Mouse (Mus musculus): ENCODE measurements around the gene Nrp1. TPM values are rescaled to one million over a fixed set of nuclear protein-coding genes. Genes with fewer than 3 reads are reported as not detected.
A peak's percentile ranks its signal among the peaks of the same experiment; 100 is the strongest.

The Nrp1 gene
- polyA plus RNA-seq, 1 experiment from 2014 or later = 39.4 TPM

- no peak overlapping the region for H3K27ac ChIP-seq (replicated peaks)
- H3K36me3 ChIP-seq (replicated peaks) = peaks cover 9% of the 10 kb centered on the region
- DNase-seq (ENCODE audit: low spot score) = no peak
- 79% methylated on average over 8 of the region's 8 CpGs for WGBS
- no peak overlapping the region for H3K4me3 ChIP-seq
- H3K4me1 ChIP-seq = peaks cover 22% of the 10 kb centered on the region
- H3K9me3 ChIP-seq = no peaks in the 10 kb centered on the region
- no peaks in the 10 kb centered on the region for H3K27me3 ChIP-seq (replicated peaks; ENCODE audit: low read depth, poor library complexity, severe bottlenecking)
Observed at GRCm38 (mm10) chr8:128480896-128481665, 122.7 kb downstream of the Nrp1 start.

GRCm38 (mm10) chr8:128483344-128483743 lies 124.9 kb downstream of the Nrp1 start:
- WGBS = 39% methylated on average over 3 of the region's 3 CpGs
- H3K36me3 ChIP-seq (replicated peaks) = peaks cover 4% of the 10 kb centered on the region; the same call in 1 of the 2 replicates
- DNase-seq (ENCODE audit: low spot score) = no peak
- H3K9me3 ChIP-seq = no peaks in the 10 kb centered on the region
- H3K4me1 ChIP-seq = peaks cover 27% of the 10 kb centered on the region
- 0 out of 2 replicates have a peak overlapping the region, but pooled peaks have one; percentile 19 for H3K27ac ChIP-seq (replicated peaks)
- no peak overlapping the region for H3K4me3 ChIP-seq
- H3K27me3 ChIP-seq (replicated peaks; ENCODE audit: low read depth, poor library complexity, severe bottlenecking) = no peaks in the 10 kb centered on the region

- Histone ChIP-seq H3K36me3 (replicated peaks) (peaks cover 4% of the 10 kb centered on the region; the same call in 1 of the 2 replicates), H3K9me3 (no peaks in the 10 kb centered on the region), H3K4me1 (peaks cover 40% of the 10 kb centered on the region), H3K27me3 (replicated peaks; ENCODE audit: low read depth, poor library complexity, severe bottlenecking) (0 out of 2 replicates have a peak, but pooled peaks cover 7% of the 10 kb centered on the region), H3K27ac (replicated peaks) (no peak overlapping the region), H3K4me3 (no peak overlapping the region)
- WGBS = 86% methylated on average over 1 of the region's 1 CpGs
- no peak for DNase-seq (ENCODE audit: low spot score)
Observed at GRCm38 (mm10) chr8:128484720-128485124, 126.3 kb downstream of the Nrp1 start.

- no peak overlapping the region for H3K4me3 ChIP-seq
- 0 out of 2 replicates have a peak, but pooled peaks cover 9% of the 10 kb centered on the region for H3K27me3 ChIP-seq (replicated peaks; ENCODE audit: low read depth, poor library complexity, severe bottlenecking)
- no peak overlapping the region for H3K27ac ChIP-seq (replicated peaks)
- no peaks in the 10 kb centered on the region for H3K9me3 ChIP-seq
- WGBS = 82% methylated on average over 2 of the region's 2 CpGs
- peaks cover 51% of the 10 kb centered on the region for H3K4me1 ChIP-seq
- H3K36me3 ChIP-seq (replicated peaks) = no peaks in the 10 kb centered on the region
- DNase-seq (ENCODE audit: low spot score) = no peak
Observed at GRCm38 (mm10) chr8:128486043-128486442, 127.6 kb downstream of the Nrp1 start.

- Histone ChIP-seq H3K27me3 (replicated peaks; ENCODE audit: low read depth, poor library complexity, severe bottlenecking) (0 out of 2 replicates have a peak, but pooled peaks cover 9% of the 10 kb centered on the region), H3K27ac (replicated peaks) (no peak overlapping the region; the same call in 1 of the 2 replicates), H3K9me3 (no peaks in the 10 kb centered on the region), H3K36me3 (replicated peaks) (no peaks in the 10 kb centered on the region), H3K4me3 (no peak overlapping the region), H3K4me1 (peaks cover 41% of the 10 kb centered on the region)
- peak; percentile 30 for DNase-seq (ENCODE audit: low spot score)
- WGBS = 17% methylated on average over 10 of the region's 10 CpGs
Observed at GRCm38 (mm10) chr8:128487966-128488931, 129.8 kb downstream of the Nrp1 start.

GRCm38 (mm10) chr8:128489351-128489750 lies 130.9 kb downstream of the Nrp1 start:
- 94% methylated on average over 1 of the region's 1 CpGs for WGBS
- Histone ChIP-seq H3K27ac (replicated peaks) (no peak overlapping the region), H3K4me3 (no peak overlapping the region), H3K36me3 (replicated peaks) (peaks cover 6% of the 10 kb centered on the region; the same call in 1 of the 2 replicates), H3K4me1 (peaks cover 40% of the 10 kb centered on the region), H3K9me3 (no peaks in the 10 kb centered on the region), H3K27me3 (replicated peaks; ENCODE audit: low read depth, poor library complexity, severe bottlenecking) (peaks cover 13% of the 10 kb centered on the region)
- DNase-seq (ENCODE audit: low spot score) = no peak

- 49% methylated on average over 5 of the region's 5 CpGs for WGBS
- no peak overlapping the region for H3K27ac ChIP-seq (replicated peaks)
- no peaks in the 10 kb centered on the region for H3K9me3 ChIP-seq
- H3K4me3 ChIP-seq = no peak overlapping the region
- peaks cover 40% of the 10 kb centered on the region for H3K4me1 ChIP-seq
- DNase-seq (ENCODE audit: low spot score) = peak; percentile 63
- H3K36me3 ChIP-seq (replicated peaks) = peaks cover 6% of the 10 kb centered on the region; the same call in 1 of the 2 replicates
- H3K27me3 ChIP-seq (replicated peaks; ENCODE audit: low read depth, poor library complexity, severe bottlenecking) = peaks cover 13% of the 10 kb centered on the region
Observed at GRCm38 (mm10) chr8:128491126-128492067, 133.0 kb downstream of the Nrp1 start.

- H3K4me3 ChIP-seq = no peak overlapping the region
- 84% methylated on average over 3 of the region's 3 CpGs for WGBS
- peaks cover 6% of the 10 kb centered on the region; the same call in 1 of the 2 replicates for H3K36me3 ChIP-seq (replicated peaks)
- no peak overlapping the region for H3K27ac ChIP-seq (replicated peaks)
- H3K9me3 ChIP-seq = no peaks in the 10 kb centered on the region
- H3K27me3 ChIP-seq (replicated peaks; ENCODE audit: low read depth, poor library complexity, severe bottlenecking) = peaks cover 13% of the 10 kb centered on the region
- peaks cover 24% of the 10 kb centered on the region for H3K4me1 ChIP-seq
- no peak for DNase-seq (ENCODE audit: low spot score)
Observed at GRCm38 (mm10) chr8:128493801-128494200, 135.4 kb downstream of the Nrp1 start.

GRCm38 (mm10) chr8:128498836-128499235 lies 140.4 kb downstream of the Nrp1 start:
- Histone ChIP-seq H3K27ac (replicated peaks) (no peak overlapping the region), H3K4me1 (no peaks in the 10 kb centered on the region), H3K9me3 (no peaks in the 10 kb centered on the region), H3K4me3 (no peak overlapping the region), H3K27me3 (replicated peaks; ENCODE audit: low read depth, poor library complexity, severe bottlenecking) (no peaks in the 10 kb centered on the region; the same call in 1 of the 2 replicates), H3K36me3 (replicated peaks) (peaks cover 20% of the 10 kb centered on the region)
- WGBS = 88% methylated on average over 4 of the region's 4 CpGs
- DNase-seq (ENCODE audit: low spot score) = no peak

GRCm38 (mm10) chr8:128504136-128504829 lies 145.9 kb downstream of the Nrp1 start:
- H3K9me3 ChIP-seq = no peaks in the 10 kb centered on the region
- peaks cover 18% of the 10 kb centered on the region for H3K36me3 ChIP-seq (replicated peaks)
- DNase-seq (ENCODE audit: low spot score) = no peak
- H3K27me3 ChIP-seq (replicated peaks; ENCODE audit: low read depth, poor library complexity, severe bottlenecking) = no peaks in the 10 kb centered on the region
- 74% methylated on average over 5 of the region's 5 CpGs for WGBS
- no peak overlapping the region for H3K27ac ChIP-seq (replicated peaks)
- H3K4me1 ChIP-seq = no peaks in the 10 kb centered on the region
- H3K4me3 ChIP-seq = no peak overlapping the region

GRCm38 (mm10) chr8:128505866-128506265 lies 147.5 kb downstream of the Nrp1 start:
- Histone ChIP-seq H3K4me3 (no peak overlapping the region), H3K36me3 (replicated peaks) (peaks cover 18% of the 10 kb centered on the region), H3K9me3 (no peaks in the 10 kb centered on the region), H3K27me3 (replicated peaks; ENCODE audit: low read depth, poor library complexity, severe bottlenecking) (no peaks in the 10 kb centered on the region), H3K27ac (replicated peaks) (no peak overlapping the region), H3K4me1 (no peaks in the 10 kb centered on the region)
- no peak for DNase-seq (ENCODE audit: low spot score)
